Mouse (Mus musculus): ENCODE results near the gene Zkscan16.

The Zkscan16 gene

DNA sequence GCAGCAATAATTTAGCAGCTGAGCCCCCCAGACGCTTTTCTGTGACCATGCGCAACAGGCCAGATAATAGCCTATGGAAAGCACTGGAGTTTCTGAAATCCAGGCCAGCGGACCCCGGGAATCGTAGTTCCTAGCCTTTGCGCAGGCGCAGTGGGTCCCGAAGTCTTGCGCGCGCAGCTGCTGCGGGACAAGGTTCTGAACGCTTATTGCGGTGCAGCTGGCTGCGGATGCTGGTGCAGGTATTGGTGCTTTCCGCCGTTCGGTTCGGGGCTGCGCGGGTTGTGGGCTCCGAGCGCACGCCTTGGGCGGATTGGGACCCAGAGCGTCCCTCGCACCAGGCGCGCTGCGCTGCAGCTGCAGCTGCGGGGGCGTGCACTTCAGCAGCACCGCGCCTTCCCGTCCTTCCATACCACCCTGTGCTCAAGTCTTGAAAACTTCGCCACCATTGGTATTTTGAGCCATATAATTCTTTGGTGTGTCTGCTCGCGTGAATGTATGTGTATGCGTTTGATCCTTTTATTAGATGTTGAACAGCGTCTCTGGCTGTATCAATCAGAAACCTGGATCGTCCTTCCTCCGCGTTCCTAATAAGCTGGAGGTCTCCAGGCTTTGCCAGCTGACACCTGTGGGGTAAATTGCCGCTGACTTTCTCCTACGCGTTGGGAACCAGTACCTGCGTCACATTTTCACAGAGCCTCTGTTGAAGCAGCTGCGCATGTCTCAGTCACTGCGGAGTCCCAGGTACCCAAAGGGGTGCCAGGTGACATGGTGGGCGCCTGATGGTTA lies at the start of gene Zkscan16:
Zkscan16 (plus strand) TSS at position 209 of the 786 bp plus-strand sequence.
- no peak for DNase-seq (ENCODE audit: low read depth in 1 of 2, low spot score in 2 of 2)

DNA sequence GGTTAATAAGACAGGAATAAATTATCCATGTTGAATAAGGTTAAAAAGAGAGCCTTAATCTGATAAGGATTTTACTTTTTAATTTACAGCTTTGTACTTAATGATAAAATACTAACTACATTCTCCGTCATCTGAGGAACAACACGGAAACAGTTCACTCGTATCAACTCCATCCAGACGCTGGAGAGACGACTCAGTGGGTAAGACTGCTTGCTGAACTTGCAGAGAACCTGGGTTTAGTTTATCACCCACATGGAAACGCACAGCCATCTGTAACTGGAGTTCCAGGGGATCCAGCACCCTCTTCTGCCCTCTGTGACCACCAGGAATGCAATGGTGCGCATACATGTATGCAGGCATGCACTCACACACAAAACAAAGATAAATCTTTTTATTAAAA lies 49.0 kb upstream of the Zkscan16 start:
- DNase-seq (ENCODE audit: low read depth in 1 of 2, low spot score in 2 of 2) = no peak

DNA sequence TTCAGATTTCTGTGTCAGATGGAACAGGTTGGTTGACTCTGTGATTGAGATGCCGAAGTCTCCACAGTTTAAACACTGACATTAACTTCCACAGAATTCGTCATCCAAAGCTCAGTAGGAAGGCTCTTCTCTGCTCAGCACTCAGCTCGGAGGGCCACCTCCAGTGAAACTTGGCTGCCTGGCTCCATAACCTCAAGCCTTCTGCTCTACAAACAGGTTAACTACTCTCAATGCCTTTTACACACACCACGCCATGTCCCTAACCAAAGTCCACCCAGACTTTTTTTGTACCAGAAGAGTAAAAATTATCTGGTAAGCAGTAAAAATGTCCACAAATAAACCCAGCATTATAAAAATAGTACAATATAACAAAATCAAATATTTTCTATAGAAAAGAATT lies 46.0 kb upstream of the Zkscan16 start:
- DNase-seq (ENCODE audit: low read depth in 1 of 2, low spot score in 2 of 2) = no peak

DNA sequence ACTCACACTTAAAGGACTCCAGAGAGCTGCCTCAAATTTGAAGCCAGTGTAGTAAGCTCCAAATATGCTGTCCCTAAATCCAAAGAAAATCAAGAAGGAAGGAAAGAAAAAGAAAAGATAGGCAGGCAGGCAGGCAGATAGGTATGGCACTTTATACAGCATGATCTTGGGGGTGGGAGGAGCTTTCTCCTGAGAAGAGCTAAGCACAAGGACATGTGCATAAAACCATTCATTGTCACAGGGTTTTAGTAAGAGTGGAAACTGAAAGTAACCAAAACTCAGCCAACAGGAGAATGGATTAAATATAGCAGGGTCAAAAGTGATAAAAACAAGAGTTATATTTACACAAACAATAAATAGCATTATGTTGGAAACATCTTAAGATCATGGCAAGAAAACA lies 45.1 kb upstream of the Zkscan16 start:
- DNase-seq (ENCODE audit: low read depth in 1 of 2, low spot score in 2 of 2) = no peak

DNA sequence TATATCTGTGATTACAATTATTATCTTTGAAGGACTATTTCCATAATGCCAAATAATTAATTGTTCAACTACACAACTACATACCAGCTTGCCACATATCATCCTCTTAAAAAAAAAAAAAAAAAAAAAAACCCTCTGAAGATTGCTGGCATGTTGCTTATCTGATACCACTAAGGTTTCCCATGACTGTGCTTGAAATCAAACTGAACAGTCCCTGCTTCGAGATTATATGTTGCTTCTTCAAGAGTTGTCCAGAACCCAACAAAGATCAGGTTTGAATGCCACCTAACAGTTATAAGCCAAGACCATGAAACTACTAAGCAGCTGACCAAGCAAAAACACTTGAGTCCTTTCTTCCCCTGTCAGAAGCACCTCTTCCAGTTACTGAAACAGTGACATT lies 36.0 kb upstream of the Zkscan16 start:
- DNase-seq (ENCODE audit: low read depth in 1 of 2, low spot score in 2 of 2) = no peak

DNA sequence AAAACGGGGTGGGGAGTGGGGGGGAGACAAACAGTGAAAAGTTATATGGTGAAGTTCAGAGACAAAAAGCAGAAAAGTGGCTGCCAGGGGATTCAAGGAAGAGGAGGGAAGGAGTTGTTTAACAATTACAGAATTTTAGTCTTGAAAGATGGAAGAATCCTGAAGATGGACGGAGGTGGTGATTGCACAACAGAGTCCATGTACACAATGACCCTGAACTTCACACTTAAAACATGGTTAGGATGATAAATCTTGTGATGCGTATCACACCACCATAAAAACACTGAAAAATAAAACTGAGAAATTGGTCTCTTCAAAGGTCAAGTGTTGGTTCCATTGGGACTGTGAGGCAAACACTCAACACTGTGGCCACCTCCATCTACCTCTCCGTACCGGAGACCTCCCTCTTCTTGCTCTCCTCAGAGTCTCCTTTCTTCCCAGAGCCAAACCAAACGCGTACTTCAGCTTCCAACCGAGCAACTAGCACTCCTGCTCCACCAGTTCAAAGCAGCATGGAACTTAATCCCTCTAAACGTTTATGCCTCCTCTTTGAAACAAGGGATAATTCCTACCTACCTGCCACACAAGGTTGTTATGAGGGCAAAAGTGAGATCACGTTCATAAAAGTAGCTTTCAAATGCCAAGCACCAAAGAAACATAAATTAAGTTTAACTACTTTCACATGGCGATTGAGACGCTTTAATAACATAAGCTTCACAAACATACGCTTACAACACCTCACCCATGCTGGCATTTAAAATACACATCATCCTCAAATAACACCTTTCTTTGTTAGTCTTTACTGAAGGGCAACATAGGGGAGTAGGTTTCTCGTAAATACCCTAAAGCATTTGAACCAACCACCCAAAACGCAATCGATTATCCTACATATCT lies 33.0 kb upstream of the Zkscan16 start:
- no peak for DNase-seq (ENCODE audit: low read depth in 1 of 2, low spot score in 2 of 2)

DNA sequence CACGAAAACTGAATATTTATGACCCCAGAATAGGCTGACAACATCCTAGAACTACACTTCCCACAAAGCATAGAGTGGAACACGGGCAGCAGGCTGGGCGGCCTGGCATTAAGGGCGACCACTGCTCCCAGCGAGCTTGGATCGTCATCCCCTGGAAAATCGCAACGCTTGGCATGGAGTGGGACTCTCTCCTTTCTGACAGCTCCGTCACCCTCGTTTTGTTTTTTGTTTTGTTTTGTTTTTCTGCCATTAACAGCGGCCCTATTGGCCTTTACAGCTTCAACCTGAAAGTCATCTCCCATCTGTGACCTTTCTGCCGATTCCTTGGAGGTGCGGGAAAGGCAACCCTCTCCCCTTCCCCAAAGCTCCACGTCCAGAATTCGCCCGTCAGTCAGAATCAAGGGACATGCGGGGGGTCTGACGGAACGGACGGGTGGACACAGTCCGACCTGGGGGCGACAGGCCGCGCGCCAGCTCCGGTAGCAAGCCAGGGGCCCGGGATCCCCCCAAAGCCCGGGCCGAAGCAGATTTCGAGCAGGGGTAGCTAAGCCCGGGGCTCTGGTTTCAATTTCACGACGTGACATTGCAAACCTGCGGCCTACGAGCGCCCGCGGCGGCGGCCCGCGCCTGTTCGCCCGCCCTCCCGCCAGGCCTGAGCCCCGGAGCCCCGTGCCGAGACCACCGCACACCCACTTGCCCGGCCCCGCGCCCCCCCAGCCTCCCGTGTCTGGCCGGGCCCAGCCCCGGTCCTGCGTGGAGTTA lies 32.2 kb upstream of the Zkscan16 start:
- DNase-seq (ENCODE audit: low read depth in 1 of 2, low spot score in 2 of 2) = peak in 1 of 2 experiments; percentile 25

DNA sequence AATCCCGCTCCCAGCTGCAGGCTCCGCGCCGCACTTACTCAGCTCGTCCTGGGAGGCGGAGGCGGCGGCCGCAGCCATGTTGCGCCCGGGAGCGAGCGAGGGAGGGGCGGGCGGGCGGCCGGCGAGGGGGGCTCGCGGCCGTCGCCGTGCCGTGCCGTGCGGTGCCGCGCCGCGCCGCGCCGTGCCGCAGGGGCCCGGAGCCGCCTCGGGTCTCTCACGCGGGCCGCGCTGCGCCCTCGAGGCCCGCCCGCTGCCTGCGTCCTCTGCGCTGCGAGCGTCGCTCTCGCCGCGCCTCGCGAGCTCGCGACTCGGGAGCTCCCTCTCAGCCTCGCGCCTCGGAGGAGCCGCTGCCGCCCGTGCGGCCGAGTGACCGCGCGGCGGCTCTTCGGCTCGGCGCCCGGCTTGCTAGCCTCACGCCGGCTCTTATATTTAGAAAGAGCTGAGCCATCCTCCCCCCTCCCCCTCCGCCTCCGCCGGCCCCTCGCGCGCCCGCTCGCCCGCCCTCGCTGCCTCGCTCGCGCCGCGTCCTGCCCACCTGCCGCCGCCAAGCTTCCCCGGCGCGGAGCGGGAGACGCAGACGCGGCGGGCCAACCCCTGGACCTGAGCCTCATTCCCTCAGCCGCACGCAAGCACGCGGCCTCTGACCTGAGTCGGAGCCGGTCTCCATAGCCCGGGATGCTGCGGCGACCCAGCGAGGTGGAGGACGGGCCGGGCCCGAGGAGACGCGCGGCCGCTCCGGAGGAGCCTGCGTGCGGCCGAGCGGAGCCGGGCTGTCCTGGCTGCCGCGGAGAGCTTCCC lies 31.4 kb upstream of the Zkscan16 start:
- DNase-seq (ENCODE audit: low read depth in 1 of 2, low spot score in 2 of 2) = peak in 1 of 2 experiments; percentile 19

DNA sequence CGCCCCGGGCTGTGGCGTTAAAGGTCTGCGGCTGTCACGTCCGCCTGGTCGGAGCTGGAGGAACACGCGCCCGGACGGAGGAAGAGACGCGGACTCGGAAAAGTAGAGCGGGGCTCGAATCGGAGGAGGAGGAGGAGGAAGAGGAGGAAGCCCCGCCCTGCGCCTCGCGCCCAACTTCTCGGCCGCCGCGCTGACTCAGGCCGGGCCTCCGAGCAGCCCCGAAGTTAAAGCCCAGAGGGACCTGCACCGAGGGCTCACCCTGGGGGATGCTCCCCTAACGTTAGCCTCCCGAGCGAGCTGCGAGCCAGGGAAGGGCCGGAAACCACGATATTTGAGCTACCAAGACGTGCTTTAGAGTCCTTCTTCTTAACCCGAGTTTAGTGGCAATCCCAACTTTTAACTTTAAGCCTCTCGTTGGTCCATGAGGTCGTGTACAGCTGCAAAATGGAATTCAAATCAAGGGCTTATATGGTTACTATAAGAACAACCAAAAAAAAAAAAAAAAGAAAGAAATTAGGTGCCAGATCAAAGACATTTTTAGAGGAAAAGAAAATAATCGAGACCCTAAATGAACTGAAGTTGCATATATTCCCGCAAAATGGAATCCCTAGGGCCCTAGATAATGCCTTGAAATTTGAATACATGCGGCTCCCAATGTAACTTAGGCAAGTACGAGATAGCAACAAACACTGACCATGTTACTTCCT lies 30.6 kb upstream of the Zkscan16 start, which contains the start of gene Ecpas:
Ecpas (minus strand) TSS at position 121 of the 707 bp plus-strand sequence.
- peak in 1 of 2 experiments; percentile 52 for DNase-seq (ENCODE audit: low read depth in 1 of 2, low spot score in 2 of 2)

DNA sequence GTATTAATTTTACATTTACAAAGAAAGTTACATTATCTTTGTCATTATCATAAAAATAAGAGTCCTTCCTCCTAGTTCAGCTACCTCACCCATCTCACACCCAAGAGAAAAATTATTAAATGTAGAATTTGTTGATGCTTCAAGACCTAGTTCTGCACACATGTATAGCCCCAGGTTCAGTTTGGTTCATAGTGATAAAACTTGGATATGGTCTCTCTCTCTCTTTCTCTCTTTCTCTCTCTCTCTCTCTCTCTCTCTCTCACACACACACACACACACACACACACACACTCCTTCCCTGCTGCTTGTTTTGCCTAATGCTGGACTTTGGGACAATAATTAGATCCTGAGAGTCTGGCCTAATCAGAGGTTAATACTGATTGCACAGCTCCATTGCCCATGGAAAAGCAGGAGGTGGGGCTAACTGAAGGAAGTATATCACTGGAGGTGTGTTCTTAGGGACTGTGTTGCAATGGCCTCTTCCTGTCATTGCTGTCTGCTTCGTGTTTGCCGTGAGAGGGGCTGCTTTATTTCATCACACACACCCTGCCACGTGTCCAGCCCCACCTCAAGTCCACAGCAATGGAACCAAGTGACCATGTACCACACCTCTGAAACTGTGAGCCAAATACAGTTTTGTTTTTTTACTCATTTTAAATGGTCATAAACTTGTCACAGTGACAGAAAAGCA lies 29.9 kb upstream of the Zkscan16 start:
- no peak for DNase-seq (ENCODE audit: low read depth in 1 of 2, low spot score in 2 of 2)

DNA sequence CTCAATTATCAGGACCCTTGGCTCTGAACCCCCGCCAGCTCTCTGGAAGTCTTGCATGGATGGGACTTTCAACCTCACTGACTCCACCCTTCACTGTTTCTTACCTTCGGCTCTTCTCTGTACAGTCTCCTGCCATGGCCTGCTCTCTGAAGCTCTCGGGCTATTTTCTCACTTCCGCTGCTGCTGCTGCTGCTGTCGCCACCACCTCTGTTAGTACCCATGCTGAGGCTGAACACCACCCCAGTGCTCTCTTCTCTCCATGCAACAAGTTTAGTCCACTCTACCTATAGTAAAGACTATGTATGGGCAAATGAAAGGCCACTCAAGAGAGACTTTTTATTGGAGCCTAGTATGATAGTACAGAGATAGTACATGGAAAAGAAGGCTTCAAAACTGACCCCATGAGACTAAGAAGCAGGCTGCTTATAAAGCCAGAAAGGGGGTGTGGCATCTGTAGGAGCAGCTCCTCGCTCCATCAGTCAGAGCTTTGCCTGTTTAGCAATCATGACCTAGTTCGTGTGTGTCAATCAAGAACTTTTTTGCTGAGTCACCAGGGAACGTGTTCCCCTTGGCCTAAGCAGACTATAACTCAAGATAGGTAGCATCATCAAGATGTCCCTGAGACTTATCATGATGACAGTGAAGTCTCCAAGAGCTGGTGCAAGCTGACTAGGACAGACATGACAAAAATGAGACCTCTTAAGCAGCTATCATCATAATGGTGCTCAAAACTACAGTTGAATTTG lies 28.2 kb upstream of the Zkscan16 start:
- no peak for DNase-seq (ENCODE audit: low read depth in 1 of 2, low spot score in 2 of 2)

DNA sequence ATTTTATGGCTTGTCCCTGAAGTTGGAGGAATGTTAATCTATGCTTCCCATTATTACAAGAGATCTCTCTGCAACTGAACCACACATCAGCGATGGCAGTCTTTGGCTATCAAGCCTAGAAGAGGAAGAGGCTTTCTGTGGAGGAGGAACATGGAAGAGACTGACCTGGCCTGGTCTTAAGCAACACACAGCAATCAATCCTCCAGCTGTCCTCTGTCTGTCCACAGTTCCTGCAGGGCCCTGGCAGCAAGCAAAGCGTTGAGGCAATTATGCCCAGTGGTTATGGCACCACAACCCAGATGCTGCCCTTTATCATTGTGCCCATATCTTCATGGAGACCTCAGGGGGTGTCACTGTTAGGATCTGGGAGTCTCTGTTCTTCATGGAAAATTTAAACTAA lies 19.5 kb upstream of the Zkscan16 start:
- DNase-seq (ENCODE audit: low read depth in 1 of 2, low spot score in 2 of 2) = no peak

DNA sequence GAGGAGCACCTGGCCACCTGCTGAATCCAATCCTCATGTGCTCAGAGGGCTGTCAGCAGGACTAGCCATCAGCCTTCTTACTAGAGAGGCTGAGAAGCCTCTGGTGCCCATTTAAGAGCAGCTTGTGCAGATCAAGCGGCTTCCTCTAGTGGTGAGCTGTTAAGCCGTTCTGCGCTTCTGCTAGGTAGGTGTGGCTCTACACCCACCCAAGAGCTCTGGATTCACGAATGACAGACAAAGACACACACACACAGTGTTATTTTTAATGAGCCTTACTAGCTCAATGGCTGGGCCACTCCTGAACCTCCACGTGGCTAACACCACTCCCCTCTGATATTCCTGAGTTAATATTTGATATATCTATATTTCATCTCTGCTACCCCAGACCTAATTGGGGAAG lies 17.8 kb upstream of the Zkscan16 start:
- DNase-seq (ENCODE audit: low read depth in 1 of 2, low spot score in 2 of 2) = no peak

DNA sequence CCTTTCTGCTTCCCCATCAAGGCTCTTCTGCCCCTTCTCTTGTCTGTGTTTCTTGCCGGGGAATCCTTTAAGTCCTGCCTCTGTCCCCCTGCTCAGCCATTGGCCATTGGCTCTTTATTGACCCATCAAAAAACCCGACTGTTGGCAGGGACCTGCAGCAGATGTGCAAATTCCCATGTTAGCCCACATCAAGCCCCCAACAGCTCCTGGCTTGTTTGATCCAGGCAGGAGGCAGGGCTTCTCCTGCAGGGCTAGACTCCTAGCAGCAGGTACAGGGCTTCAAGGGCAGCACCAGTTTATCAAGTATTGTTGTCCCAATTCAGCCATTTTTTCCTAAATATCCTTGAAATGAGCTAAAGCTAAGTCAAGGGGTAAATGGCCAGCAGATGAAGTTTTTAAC lies 17.3 kb upstream of the Zkscan16 start:
- no peak for DNase-seq (ENCODE audit: low read depth in 1 of 2, low spot score in 2 of 2)

DNA sequence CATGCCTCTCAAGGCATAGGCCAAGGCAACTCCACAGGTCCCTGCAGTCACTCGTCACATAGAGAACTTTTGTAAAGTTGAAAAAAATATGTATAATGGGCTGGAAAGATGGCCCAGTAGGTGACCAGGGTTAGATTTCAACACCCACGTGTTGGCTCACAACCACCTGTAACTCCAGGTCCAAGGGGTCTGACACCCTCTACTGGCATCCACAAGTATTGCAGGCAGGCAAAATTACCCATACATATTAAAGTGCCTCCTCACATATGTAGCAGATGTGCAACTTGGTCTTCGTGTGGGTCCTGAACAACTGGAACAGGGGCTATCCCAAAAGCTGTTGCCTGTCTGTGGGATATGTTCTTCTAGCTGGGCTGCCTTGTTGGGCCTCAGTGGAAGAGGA lies 15.8 kb upstream of the Zkscan16 start:
- no peak for DNase-seq (ENCODE audit: low read depth in 1 of 2, low spot score in 2 of 2)

DNA sequence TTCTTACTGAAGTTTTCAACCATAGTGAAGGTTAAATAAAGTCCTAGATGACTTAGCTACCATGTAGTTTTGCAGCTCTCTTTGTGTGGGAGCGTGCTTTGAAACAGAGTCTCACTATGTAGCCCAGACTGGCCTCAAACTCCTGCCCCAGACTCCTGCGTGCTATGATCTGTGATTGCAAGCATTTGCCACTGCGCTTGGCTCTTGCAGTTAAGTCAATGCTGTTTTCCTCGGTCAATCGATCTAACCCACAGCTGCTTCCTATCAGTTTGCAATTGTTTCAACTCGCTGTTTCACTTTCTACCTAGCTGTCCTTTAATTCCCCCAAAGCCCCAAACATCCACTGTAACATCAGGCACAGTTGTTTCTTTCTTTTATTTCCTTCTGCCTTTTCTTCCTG lies 10.9 kb upstream of the Zkscan16 start:
- no peak for DNase-seq (ENCODE audit: low read depth in 1 of 2, low spot score in 2 of 2)

DNA sequence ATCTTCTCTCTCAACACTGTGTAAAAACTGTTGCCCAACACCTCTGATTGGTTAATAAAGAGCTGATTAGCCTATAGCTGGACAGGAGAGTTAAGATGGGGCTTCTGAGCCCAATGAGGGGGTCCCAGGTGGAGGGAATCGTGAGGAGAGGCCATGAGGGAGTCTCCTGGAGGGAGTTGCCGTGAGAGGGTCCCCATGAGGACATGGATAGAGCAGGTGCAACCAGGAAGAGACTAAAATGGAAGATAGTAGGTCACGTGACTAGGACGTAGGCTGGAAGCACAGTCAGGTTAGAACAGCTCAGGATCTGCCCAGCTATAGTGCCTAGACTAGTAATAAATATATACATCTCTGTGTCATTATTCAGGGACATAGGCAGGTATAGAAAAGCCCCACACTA lies 9.1 kb upstream of the Zkscan16 start:
- DNase-seq (ENCODE audit: low read depth in 1 of 2, low spot score in 2 of 2) = no peak

DNA sequence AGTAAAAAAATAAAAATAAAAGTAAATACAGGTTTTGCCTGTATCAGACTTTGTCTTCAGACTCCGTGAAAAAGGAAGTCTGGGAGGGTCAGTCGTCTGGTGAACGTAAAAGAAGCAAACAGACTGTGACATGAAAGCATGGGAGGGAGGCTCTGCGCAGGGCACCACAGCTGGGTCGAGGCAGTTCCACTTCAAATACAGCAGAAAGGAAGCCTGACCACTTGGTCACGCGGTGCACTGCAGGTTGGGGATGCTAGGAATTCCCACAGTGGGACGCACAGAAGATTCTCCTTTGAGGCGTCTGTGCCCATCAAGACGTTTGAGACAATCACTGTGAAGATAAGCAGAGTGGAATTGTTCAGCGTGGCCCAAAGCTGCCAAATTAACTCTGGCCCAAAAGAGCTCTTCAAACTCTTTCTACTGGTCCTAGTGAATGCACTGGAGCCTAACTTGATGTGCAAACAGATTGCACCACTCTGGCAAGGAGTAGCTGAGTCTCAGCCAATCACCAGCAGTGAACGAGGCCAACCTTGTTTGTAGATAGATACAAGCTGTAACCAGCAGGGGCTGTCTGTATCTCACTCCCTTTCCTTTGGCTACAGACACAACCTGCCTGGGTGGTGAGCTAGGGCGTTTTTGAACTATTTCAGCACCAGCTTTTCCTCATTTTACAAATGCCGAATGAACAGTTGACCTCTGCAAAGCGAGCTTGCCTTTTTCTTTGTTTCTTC lies 8.5 kb upstream of the Zkscan16 start:
- DNase-seq (ENCODE audit: low read depth in 1 of 2, low spot score in 2 of 2) = no peak

Data from monocyte, adult 2 months (primary cell).